Mouse (Mus musculus): ENCODE data around the gene Cntnap1. TPM values are rescaled to one million over a fixed set of nuclear protein-coding genes. Genes with fewer than 3 reads are reported as not detected.

Cntnap1 gene
- polyA plus RNA-seq, 1 experiment from 2014 or later: 1.2 TPM

DNA sequence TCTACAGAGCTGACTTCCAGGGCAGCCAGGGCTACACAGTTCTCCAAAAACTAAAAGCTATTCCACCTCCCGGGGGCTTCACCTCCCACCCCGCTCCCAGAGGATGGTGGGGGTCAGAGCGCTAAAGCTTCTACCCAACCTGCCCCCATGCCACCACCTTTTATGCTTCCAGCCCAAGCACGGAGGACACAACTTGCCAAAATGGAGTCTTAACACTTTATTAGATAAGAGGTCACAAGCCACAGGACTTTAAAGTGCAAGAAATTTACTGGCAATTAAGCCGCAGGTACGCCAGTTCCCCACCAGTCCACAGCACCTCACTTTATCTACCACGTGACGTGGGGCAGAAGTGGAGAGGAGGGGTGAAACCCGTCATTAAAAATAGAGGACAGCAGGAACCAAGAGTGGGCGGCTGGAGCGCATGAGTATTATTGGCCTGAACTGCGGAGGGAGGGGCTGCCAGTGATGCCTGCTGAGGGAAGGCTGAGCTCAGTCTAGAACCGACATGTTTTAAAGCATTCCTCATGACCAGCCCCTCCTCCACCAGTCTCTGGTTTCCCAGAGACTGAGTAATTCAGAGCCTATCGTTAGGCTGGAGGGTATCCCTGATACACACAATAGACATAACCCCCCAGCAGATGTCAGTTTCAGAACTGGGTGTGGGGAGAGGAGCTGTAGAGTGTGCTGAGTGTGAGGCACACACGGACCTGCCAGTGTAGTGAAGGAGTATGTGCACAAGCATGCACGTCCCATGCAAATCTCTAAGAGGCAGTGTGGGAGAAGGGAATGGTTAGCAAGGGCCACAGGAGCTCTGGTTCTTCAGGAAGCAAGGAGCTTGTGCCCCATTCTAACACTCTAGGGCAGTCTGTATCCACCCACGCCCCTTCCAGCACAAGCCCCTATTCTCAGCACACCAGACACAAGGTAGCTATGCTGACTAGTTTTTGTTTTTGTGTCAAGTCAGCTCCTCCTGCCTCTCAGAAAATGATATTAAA is 20.9 kb downstream of the Cntnap1 start:
- ATAC-seq (ENCODE audit: insufficient number of reproducible peaks, insufficient read depth, low FRiP score, low TSS enrichment, low read depth): no peak
- peaks cover 23% of the 10 kb centered on the region for H3K4me1 ChIP-seq
- no peak overlapping the region for H3K4me2 ChIP-seq
- no peak overlapping the region for H3K27ac ChIP-seq
- peak overlapping the region; percentile 52; the same call in 1 of the 2 replicates for H3K9ac ChIP-seq
- 58% methylated on average over 17 of the region's 17 CpGs for WGBS
- peaks cover 39% of the 10 kb centered on the region for H3K36me3 ChIP-seq
- H3K27me3 ChIP-seq: no peaks in the 10 kb centered on the region
- no peaks in the 10 kb centered on the region for H3K9me3 ChIP-seq
- H3K4me3 ChIP-seq: no peak overlapping the region

DNA sequence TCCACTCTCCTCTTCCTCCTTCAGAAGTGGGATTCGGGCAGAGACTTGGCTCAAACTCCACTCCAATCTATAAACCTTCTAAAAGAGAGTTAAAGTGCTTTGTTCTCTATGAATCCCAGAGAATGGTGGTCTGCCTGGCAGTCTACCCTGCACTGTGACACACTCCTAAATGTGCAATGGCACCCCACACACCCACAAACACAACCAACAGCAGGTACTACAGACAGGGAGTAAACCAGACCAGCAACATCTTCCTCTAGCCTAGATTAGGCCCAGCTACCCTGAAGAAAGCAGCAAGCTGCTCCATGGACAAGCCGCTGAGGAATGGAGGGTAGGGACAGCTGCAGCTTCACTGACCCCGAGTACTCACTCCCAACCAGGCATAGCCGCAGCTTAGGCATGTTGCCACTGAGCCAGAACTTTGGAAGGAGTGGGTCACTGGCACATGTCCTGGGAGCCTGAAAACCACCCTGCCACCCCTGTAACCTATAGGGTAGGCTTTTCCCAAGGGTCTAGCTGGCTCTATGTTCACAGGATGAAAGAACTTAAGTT is 21.7 kb downstream of the Cntnap1 start:
- H3K27ac ChIP-seq: no peak overlapping the region
- H3K4me3 ChIP-seq: no peak overlapping the region
- no peaks in the 10 kb centered on the region for H3K27me3 ChIP-seq
- no peaks in the 10 kb centered on the region for H3K9me3 ChIP-seq
- peak overlapping the region; percentile 16; the same call in 1 of the 2 replicates for H3K9ac ChIP-seq
- H3K36me3 ChIP-seq: peaks cover 47% of the 10 kb centered on the region
- no peak for ATAC-seq (ENCODE audit: insufficient number of reproducible peaks, insufficient read depth, low FRiP score, low TSS enrichment, low read depth)
- H3K4me1 ChIP-seq: peaks cover 23% of the 10 kb centered on the region
- H3K4me2 ChIP-seq: no peak overlapping the region
- WGBS: 89% methylated on average over 4 of the region's 4 CpGs

DNA sequence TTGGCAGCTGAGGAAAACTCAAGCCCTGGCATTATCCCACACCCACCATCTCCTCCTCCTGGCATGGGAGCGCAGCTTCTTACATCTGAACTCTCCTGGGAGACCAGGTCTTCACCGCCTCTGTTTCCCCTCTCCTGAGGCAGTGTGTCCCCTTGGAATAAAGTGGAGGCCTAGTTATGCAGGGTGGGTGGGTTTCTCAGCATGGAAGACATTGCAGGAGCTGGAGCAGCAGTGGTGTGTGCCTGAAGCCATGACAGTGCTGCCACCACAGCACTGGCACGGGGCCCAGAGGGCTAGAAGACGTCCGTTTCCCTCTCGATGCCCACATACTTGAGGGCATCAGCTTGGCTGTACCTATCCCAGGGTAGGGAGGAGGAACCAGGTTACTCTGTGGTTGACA is 22.3 kb downstream of the Cntnap1 start:
- Histone ChIP-seq H3K4me2 (no peak overlapping the region), H3K9me3 (no peaks in the 10 kb centered on the region), H3K27me3 (no peaks in the 10 kb centered on the region), H3K36me3 (peaks cover 54% of the 10 kb centered on the region), H3K27ac (no peak overlapping the region), H3K4me3 (no peak overlapping the region), H3K9ac (no peak overlapping the region), H3K4me1 (peaks cover 23% of the 10 kb centered on the region)
- 89% methylated on average over 6 of the region's 6 CpGs for WGBS
- ATAC-seq (ENCODE audit: insufficient number of reproducible peaks, insufficient read depth, low FRiP score, low TSS enrichment, low read depth): no peak

DNA sequence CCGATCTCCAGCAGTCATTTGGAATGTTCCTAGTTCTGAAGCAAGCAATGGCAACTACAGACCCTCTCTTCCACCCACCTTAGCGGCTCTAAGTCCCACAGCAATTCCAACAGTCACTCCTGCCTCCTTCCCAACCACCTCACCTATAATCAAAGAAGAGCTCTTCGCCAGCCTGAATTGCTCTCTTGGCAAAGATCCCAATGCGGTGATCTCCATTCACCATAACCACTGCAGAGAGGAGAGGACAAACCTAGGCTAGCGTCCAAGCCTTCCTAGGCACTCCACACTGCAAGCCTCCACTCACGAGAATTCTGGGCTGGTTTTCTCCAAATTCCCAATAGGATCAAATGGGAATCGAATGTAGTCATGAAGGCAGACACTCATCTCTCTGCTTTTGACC is 22.8 kb downstream of the Cntnap1 start:
- H3K9ac ChIP-seq: no peak overlapping the region
- H3K27me3 ChIP-seq: no peaks in the 10 kb centered on the region
- peaks cover 58% of the 10 kb centered on the region for H3K36me3 ChIP-seq
- H3K9me3 ChIP-seq: no peaks in the 10 kb centered on the region
- ATAC-seq (ENCODE audit: insufficient number of reproducible peaks, insufficient read depth, low FRiP score, low TSS enrichment, low read depth): no peak
- no peak overlapping the region for H3K4me2 ChIP-seq
- H3K4me3 ChIP-seq: no peak overlapping the region
- H3K4me1 ChIP-seq: peaks cover 23% of the 10 kb centered on the region
- WGBS: 87% methylated on average over 7 of the region's 7 CpGs
- no peak overlapping the region for H3K27ac ChIP-seq

DNA sequence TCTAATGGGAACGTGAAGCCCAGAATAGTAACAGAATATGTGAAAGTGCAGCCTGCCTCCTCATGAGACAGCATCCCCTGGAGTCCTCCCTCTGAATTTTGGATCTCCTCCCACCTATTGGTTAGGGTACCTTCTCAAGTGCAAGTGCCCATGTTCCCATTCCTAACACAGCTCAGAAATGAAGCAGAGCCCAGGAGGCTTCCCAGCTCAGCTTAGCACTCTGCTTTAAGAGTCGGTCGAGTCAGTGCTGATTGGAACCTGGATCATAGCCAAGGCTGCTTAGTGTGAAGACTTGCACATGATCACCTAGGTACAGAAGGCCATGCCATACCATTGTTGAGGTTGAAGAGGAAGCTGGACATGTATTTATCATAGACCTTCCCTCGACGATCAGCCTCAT is 23.8 kb downstream of the Cntnap1 start:
- WGBS: 88% methylated on average over 5 of the region's 5 CpGs
- H3K4me3 ChIP-seq: no peak overlapping the region
- peaks cover 69% of the 10 kb centered on the region for H3K36me3 ChIP-seq
- no peaks in the 10 kb centered on the region for H3K27me3 ChIP-seq
- ATAC-seq (ENCODE audit: insufficient number of reproducible peaks, insufficient read depth, low FRiP score, low TSS enrichment, low read depth): no peak
- H3K4me1 ChIP-seq: peaks cover 22% of the 10 kb centered on the region
- no peak overlapping the region for H3K4me2 ChIP-seq
- H3K9me3 ChIP-seq: no peaks in the 10 kb centered on the region
- no peak overlapping the region for H3K27ac ChIP-seq
- no peak overlapping the region for H3K9ac ChIP-seq

DNA sequence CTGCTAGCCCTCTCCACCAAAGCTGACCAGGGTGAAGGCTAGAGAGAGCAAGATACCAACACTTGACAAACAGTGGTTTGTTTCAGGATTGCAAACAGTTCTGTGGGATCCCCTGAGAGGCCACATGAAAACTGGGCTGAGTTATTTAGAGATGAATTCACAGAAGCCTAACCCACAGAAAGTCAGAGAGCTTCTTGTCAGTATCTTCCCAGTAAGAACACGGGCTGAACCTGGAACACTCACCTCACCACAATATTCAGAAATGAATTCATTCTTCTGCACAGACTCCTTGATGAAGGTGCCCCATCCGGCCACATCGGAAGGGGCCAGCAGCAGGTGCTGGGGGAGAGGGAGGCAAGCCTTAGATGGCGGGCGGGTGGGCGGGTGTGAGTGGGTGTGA is 24.3 kb downstream of the Cntnap1 start:
- H3K9me3 ChIP-seq: no peaks in the 10 kb centered on the region
- 85% methylated on average over 6 of the region's 6 CpGs for WGBS

DNA sequence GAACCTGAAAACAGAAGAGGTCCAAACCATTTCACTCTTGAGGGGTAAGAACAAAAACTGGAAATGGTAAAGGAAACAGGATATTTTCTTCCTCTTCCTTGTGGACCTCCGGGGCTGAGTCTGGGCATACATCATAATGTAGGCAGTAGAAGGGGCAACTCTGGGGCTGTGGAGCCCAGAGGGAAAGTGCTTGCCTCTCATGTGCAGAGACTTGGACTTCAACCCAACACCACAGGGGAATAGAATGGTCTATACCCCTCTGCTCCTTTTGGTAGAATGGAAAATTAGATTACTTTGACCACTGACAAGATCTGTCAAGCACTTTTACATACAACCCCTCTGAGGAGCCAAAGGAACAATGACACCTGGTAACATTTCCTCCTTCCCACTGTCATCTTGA is 24.8 kb downstream of the Cntnap1 start:
- 73% methylated on average over 1 of the region's 1 CpGs for WGBS
- H3K27me3 ChIP-seq: no peaks in the 10 kb centered on the region
- H3K36me3 ChIP-seq: peaks cover 78% of the 10 kb centered on the region
- H3K9ac ChIP-seq: no peak overlapping the region
- no peak overlapping the region for H3K4me3 ChIP-seq
- ATAC-seq (ENCODE audit: insufficient number of reproducible peaks, insufficient read depth, low FRiP score, low TSS enrichment, low read depth): no peak
- no peak overlapping the region for H3K4me2 ChIP-seq
- H3K4me1 ChIP-seq: peaks cover 12% of the 10 kb centered on the region
- H3K9me3 ChIP-seq: no peaks in the 10 kb centered on the region
- no peak overlapping the region for H3K27ac ChIP-seq

More for the DNA sequence above, 24.3 kb downstream of the Cntnap1 start:
- H3K27me3 ChIP-seq: no peaks in the 10 kb centered on the region
- H3K27ac ChIP-seq: no peak overlapping the region
- no peak for ATAC-seq (ENCODE audit: insufficient number of reproducible peaks, insufficient read depth, low FRiP score, low TSS enrichment, low read depth)
- no peak overlapping the region for H3K9ac ChIP-seq
- H3K36me3 ChIP-seq: peaks cover 74% of the 10 kb centered on the region
- no peak overlapping the region for H3K4me3 ChIP-seq
- H3K4me1 ChIP-seq: peaks cover 17% of the 10 kb centered on the region
- no peak overlapping the region for H3K4me2 ChIP-seq

DNA sequence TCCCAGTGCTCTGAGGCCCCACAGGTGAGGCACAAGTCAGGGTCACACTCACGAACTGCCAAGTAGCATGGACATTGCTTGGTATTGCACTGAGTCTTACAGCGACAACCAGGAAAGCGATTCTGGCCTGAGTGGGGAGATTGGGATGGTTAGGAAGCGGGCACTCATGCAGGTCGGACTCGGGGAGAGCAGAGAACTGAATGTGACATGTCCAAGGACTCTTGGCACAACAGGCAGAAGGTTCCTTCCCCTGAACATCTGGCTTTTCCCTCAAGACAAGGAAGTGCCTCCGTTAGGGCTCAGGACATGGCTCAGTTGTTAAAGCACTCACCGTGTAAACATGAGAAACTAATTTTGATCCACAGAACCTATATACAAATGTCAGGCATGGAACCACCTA is 25.2 kb downstream of the Cntnap1 start:
- H3K4me1 ChIP-seq: peaks cover 8% of the 10 kb centered on the region
- H3K4me3 ChIP-seq: no peak overlapping the region
- 85% methylated on average over 8 of the region's 8 CpGs for WGBS
- no peak overlapping the region for H3K9ac ChIP-seq
- H3K36me3 ChIP-seq: peaks cover 83% of the 10 kb centered on the region
- no peaks in the 10 kb centered on the region for H3K27me3 ChIP-seq
- no peak overlapping the region for H3K27ac ChIP-seq
- H3K9me3 ChIP-seq: no peaks in the 10 kb centered on the region
- H3K4me2 ChIP-seq: no peak overlapping the region
- no peak for ATAC-seq (ENCODE audit: insufficient number of reproducible peaks, insufficient read depth, low FRiP score, low TSS enrichment, low read depth)

DNA sequence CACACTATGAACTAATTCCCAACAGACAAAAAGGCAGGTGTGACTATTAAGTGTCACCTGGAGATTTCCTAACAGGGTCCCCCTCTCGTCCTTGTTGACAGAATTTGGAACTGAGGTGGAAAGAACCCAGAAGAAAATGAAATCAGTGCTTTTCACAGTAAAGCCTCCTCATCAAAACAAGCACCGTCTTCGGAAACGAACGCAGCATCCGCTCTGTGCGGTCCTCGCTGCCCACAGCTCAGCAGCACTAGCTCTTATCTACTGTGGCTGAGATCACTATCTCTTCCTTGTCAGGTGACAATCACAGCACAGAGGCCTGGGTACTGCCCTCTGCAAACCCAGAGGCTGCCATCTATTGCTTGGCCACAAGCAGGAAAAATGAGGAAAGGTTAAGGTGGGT is 25.9 kb downstream of the Cntnap1 start:
- no peak overlapping the region for H3K4me2 ChIP-seq
- no peak overlapping the region for H3K4me3 ChIP-seq
- no peak overlapping the region for H3K27ac ChIP-seq
- H3K36me3 ChIP-seq: peaks cover 86% of the 10 kb centered on the region
- no peak for ATAC-seq (ENCODE audit: insufficient number of reproducible peaks, insufficient read depth, low FRiP score, low TSS enrichment, low read depth)
- H3K9ac ChIP-seq: no peak overlapping the region
- WGBS: 90% methylated on average over 8 of the region's 8 CpGs
- H3K4me1 ChIP-seq: 0 out of 2 replicates have a peak, but pooled peaks cover 3% of the 10 kb centered on the region
- H3K9me3 ChIP-seq: no peaks in the 10 kb centered on the region
- no peaks in the 10 kb centered on the region for H3K27me3 ChIP-seq

DNA sequence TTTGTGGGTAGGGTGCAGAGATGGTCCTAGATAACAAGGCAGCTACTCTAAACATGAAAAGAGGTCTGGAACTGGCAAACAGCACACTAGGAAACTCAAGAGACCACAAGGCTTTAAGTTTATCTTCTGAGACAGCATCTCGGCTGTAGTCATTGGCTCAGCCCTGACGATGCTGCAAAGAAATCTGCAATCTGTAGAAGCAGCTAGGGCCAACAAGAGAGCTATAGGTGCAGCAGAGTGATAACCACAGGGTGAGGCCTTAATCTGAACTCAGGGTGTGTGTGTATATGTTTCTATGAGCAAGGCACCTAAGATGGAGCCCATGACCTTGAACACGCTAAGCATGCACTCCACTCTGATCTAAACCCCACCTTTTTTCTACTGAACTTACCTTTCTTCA is 29.2 kb downstream of the Cntnap1 start:
- H3K27ac ChIP-seq: no peak overlapping the region
- 87% methylated on average over 3 of the region's 3 CpGs for WGBS
- H3K36me3 ChIP-seq: peaks cover 86% of the 10 kb centered on the region
- ATAC-seq (ENCODE audit: insufficient number of reproducible peaks, insufficient read depth, low FRiP score, low TSS enrichment, low read depth): no peak
- H3K4me2 ChIP-seq: no peak overlapping the region
- no peaks in the 10 kb centered on the region for H3K27me3 ChIP-seq
- H3K4me1 ChIP-seq: no peaks in the 10 kb centered on the region
- no peak overlapping the region for H3K9ac ChIP-seq
- no peaks in the 10 kb centered on the region for H3K9me3 ChIP-seq
- H3K4me3 ChIP-seq: no peak overlapping the region

DNA sequence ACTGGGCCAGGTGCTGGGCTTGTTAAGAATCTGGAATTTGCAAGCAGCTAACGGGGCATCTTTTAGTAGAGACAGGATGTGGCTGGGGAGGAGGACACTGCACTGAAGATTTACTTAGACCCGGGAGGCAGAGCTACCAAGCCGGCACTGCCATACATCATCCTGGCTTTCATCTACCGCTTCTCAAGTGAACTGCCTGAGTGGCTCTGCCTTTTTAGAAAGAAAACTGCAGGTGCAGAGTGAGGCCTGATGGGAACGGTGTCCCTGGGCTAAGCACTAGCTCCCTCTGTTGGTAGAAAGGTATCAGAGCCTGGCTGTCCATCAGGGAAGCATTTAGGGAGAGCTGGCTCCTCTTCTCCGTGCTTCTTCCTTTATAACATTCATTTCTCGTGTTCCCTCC is 30.7 kb downstream of the Cntnap1 start:
- no peaks in the 10 kb centered on the region for H3K9me3 ChIP-seq
- H3K4me2 ChIP-seq: no peak overlapping the region
- ATAC-seq (ENCODE audit: insufficient number of reproducible peaks, insufficient read depth, low FRiP score, low TSS enrichment, low read depth): no peak
- no peak overlapping the region for H3K27ac ChIP-seq
- no peaks in the 10 kb centered on the region for H3K27me3 ChIP-seq
- no peaks in the 10 kb centered on the region for H3K4me1 ChIP-seq
- WGBS: 31% methylated on average over 7 of the region's 7 CpGs
- no peak overlapping the region for H3K4me3 ChIP-seq
- peaks cover 75% of the 10 kb centered on the region for H3K36me3 ChIP-seq
- H3K9ac ChIP-seq: no peak overlapping the region

DNA sequence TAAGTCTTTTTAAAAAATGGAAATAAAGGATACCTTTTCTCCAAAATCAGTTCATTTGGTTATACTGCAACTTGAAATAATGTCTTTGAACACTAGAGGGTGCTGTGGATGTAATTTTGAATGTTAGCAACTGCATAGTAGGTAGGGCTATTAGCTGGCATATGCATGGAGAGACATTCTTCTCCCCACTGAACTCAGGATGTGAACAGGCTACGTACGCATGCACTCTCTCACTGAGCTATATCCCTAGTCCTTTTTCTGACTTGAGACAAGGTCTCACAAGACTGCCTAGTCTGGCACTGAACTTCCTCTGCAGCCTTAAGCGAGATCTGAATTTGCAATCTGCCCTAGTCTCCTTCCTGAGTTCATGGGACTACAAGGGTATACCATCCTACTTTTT is 41.6 kb downstream of the Cntnap1 start:
- H3K9ac ChIP-seq: no peak overlapping the region
- no peak for ATAC-seq (ENCODE audit: insufficient number of reproducible peaks, insufficient read depth, low FRiP score, low TSS enrichment, low read depth)
- no peaks in the 10 kb centered on the region for H3K4me1 ChIP-seq
- no peaks in the 10 kb centered on the region for H3K9me3 ChIP-seq
- H3K36me3 ChIP-seq: peaks cover 74% of the 10 kb centered on the region
- no peaks in the 10 kb centered on the region for H3K27me3 ChIP-seq
- H3K4me3 ChIP-seq: no peak overlapping the region
- 39% methylated on average over 3 of the region's 3 CpGs for WGBS
- H3K4me2 ChIP-seq: no peak overlapping the region
- no peak overlapping the region for H3K27ac ChIP-seq
